Mouse (Mus musculus) ES-CJ7 (cell line): ENCODE measurements around the gene Tmem132e.

Experiments used
- DNase-seq: peaks from one replicate; pipeline ENCODE4 v3.0.0; 2011; ENCODE audit warnings: low read depth, low spot score

The Tmem132e gene

DNA sequence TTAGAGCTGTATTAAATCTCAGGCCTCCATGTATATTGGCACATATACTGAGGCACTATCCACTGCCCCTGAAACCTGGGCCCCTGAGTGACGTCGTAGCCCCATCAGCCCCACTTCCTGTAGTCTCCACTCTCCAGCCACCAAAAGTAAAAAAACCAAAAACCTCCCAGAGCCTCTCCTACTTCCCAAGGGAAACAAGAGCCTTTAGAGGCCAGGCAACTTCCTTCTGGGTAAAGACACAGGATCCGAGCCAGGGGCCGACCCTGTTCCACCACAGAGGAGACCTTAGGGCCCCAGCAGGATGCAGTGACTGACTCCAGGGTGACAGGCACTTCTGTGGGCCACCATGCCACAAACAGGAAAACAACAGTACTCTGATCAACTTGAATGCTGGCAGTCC is 40.1 kb downstream of the Tmem132e start:
- no peak for DNase-seq

DNA sequence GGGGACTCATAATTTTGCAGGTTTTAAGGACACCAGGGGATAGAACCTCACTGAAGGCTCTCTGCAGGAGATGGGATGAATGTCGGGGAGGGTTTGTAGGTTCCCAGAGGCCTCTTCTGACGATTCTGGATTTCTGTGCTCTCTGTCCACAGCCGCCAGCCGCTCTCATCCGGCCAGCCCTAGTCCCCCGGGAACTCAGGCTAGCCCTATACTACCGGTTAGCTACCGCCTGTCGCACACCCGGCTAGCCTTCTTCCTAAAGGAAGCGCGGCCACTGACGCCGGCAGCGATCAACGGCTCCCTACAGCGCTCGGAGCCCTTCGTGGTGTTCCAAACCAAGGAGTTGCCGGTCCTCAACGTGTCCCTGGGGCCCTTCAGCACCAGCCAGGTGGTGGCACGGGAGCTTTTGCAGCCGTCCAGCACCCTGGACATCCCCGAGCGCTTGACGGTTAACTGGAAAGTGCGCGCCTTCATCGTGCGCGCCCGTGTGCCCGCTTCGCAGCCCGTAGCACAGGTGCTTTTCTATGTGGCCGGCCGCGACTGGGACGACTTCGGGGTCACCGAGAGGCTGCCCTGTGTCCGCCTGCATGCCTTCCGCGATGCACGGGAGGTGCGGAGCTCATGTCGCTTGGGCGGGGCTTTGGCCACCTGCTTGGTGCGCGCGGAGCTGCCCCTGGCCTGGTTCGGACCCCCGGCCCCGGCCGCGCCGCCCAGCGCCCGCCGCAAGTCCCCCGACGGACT is 45.6 kb downstream of the Tmem132e start:
- no peak for DNase-seq

DNA sequence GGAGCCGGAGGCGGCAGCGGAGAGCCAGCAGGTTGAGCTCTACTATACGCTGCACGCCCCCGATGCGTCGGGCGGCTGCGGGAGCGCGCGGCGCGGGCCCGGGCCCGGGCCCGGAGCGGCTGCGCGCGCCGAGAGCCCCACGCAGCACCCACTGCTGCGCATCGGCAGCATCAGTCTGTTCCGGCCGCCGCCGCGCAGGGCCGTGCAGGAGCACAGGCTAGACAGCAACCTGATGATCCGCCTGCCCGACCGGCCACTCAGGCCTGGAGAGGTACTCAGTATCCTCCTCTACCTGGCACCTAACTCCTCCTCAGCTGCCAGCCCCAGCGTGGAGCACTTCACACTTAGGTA is 46.1 kb downstream of the Tmem132e start:
- DNase-seq: no peak

- no peak for DNase-seq
Measured at GRCm38 (mm10) chr11:82448485-82448884, 59.8 kb downstream of the Tmem132e start.

- no peak for DNase-seq
Measured at GRCm38 (mm10) chr11:82452516-82452915, 63.8 kb downstream of the Tmem132e start.

GRCm38 (mm10) chr11:82453230-82453629 is 64.5 kb downstream of the Tmem132e start:
- no peak for DNase-seq

DNA sequence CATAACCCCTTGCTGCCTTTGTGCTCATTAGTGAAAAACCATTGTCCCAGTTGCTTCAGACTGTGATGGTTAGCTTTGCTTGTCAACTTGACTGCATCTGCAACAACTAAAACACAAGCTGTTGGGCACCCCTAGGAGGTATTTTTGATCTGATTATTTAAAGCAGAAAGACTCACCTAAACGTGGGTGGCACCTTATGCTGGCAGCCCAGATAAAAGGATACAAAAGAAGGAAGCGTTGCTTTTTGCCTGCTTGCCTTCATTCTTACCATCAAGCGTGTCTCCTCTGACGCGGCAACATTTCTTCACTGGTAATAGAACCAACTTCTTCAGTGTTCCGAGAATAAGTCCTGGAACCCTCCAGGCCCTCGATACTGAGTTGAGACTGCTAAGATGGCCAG is 72.6 kb downstream of the Tmem132e start:
- DNase-seq: no peak

DNA sequence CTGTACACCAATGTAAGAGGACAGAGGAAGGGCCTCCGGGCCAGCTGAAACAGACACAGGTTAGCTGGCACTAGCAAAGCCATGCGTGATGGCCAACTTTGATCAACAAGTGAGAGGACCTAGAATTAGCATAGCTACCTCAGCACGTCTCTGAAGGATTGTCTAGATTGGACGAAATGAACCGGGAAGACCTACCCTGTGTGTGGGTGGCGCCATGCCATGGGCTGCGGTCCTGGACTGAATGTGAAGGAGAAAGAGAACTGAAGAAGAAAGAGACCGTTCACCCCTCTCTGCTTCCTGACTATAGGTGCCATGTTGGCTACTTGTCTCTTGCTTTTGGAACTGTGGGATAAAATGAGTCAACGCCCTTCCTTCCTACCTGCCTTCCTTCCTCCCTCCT is 76.8 kb downstream of the Tmem132e start:
- no peak for DNase-seq

- DNase-seq: no peak
Measured at GRCm38 (mm10) chr11:82467218-82467617, 78.5 kb downstream of the Tmem132e start.

DNA sequence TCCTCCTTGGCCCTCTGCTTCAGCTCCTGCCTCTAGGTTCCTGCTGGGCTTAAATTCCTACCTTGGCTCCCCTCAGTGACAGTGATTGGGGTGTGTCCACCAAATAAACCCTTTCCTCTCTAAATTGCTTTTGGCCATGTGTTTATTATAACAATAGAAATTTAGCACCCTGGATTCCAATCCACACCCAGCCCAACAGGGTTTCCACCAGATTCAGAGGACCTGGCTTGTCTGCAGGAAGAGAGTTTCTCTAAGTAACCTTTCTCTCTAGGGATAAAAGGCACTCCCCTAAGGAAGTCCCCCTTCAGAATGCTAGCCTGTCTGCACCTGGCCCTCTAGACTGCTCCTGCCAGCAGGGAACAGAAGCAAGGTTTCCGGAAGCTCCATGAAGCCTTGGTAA is 82.4 kb downstream of the Tmem132e start:
- peak; percentile 50 for DNase-seq

GRCm38 (mm10) chr11:82473137-82473621 is 84.5 kb downstream of the Tmem132e start:
- no peak for DNase-seq

- no peak for DNase-seq
Measured at GRCm38 (mm10) chr11:82476092-82476491, 87.4 kb downstream of the Tmem132e start.

GRCm38 (mm10) chr11:82477412-82477811 is 88.7 kb downstream of the Tmem132e start:
- DNase-seq: no peak

- DNase-seq: no peak
Measured at GRCm38 (mm10) chr11:82480941-82481340, 92.2 kb downstream of the Tmem132e start.

- DNase-seq: no peak
Measured at GRCm38 (mm10) chr11:82487359-82488086, 98.8 kb downstream of the Tmem132e start.

GRCm38 (mm10) chr11:82490896-82491295 is 102.2 kb downstream of the Tmem132e start:
- no peak for DNase-seq
